Mouse (Mus musculus) left cerebral cortex, postnatal 14 days (tissue): Measurements from ENCODE around the gene Ankrd40. TPM values are rescaled to one million over a fixed set of nuclear protein-coding genes. Genes with fewer than 3 reads are reported as not detected.

Source experiments
- DNase-seq, 2 experiments: peaks; one replicate each; pipeline ENCODE4 v3.0.0; 2021 to 2022; ENCODE audit warnings: low spot score in 2 of 2, mixed read lengths in 1 of 2
- intact Hi-C: fragments of 180-260 bp; cut with DNase I; formaldehyde crosslinking; loops from one replicate; pipeline ENCODE4 v1.15.1; 2025
- total RNA-seq, 2 experiments: library from RNA; stranded (reverse); gene quantifications; 2 replicates each; pipeline ENCODE4 v1.2.3; 2021

Gene Ankrd40
- total RNA-seq, 2 experiments from 2014 or later = 106 to 108 TPM

DNA sequence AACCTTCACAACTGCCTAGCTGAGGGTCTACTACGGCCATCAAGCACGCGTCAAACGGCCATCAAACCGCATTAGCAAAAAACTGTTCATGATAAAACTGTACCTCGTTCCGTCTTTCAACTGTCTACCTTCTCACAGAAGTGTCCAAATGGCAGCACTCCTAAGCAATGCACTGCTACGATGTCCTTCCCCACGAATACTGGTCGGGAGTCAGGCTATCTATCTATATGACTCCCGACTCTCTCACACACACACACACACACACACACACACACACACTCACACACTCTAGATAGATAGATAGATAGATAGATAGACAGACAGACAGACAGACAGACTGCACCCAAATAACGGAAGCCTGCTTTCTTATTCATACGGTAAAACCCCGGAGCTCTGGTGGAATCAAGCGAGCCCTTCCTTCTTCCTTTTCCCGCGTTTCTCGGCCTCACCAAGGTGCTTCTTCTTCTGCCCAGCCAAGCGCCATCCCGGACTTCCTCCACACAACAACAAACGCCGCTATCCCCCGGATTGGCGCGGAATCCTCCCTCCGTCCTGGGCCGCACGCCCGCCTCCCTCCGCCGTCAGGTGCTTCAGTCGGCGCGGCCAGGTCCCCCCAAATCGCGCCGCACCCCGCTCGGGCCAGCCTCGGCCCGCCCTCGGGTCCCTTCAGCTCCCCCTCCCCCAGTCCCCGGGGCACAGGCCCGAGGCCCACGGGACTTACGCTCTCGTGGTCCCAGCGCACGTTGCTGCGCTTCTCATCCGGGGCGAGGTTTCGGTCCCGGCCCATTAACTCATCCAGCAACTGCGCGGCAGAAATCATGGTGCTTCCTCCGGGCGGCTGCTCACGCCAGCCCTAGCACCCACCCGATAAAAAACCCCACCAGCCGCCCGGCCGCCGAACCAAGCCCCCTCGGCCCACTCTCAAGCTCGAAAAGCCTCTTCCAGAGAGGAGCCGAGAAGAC is 6.6 kb upstream of the Ankrd40 start:
- intact Hi-C loops = no loop called here
- peak in 1 of 2 experiments; percentile 38 for DNase-seq

DNA sequence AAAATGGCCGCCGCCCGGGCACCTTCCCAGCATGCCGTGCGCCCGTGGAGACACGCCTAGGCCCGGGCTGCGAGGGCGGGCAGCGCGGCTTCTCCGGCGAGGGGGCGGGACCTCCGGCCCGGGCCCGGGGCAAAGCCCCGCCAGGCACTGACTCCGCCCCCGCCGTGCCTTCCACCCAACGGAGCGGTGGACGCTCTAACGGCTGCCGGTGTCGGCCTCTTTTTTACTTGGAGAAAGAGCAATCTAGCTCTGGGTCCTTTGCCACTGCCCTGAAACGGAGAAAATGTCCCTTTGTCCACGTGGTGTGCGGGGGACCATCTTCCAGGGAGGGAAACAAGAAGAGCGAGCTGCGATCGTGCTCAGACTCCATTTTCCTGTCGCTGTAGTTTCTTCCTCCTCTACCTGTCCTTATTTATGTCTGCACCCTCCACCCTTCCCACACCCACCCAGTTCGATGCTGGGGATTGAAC is 5.8 kb upstream of the Ankrd40 start, which contains the start of gene Luc7l3:
TSS of gene Luc7l3 (minus strand) at position 58 of the 470 bp plus-strand sequence.
- intact Hi-C loops = no loop called here
- DNase-seq = peak; percentile 92 to 95

DNA sequence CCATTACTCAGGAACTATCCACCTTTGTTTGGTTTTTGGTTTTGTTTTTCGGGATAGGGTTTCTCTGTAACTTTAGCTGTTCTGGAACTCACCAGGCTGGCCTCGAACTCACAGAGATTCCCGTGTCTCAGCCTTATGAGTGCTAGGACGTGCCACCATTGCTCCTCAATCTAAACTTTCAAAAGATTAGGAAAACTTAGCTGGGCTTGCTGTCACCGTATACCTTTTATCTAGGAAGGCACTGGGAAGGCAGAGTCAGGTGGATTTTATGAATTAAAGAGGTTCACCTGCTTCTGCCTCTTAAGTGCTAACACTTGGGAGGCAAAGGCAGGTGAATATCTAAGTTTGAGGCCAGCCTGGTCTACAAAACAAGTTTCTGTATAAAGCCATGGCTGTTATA is 5.2 kb upstream of the Ankrd40 start:
- DNase-seq = no peak
- intact Hi-C loops = no loop called here

- no peak for DNase-seq
- intact Hi-C loops = no loop called here
Observed at GRCm38 (mm10) chr11:94323271-94323925, 4.4 kb upstream of the Ankrd40 start.

- intact Hi-C loops = no loop called here
- no peak for DNase-seq
Observed at GRCm38 (mm10) chr11:94324618-94325017, 3.2 kb upstream of the Ankrd40 start.

- intact Hi-C loops = no loop called here
- DNase-seq = peak in 1 of 2 experiments; percentile 41
Observed at GRCm38 (mm10) chr11:94326961-94327411, 815 bp upstream of the Ankrd40 start.

- intact Hi-C loops = loop anchor here (2.0 kb wide), 1 partner anchor 146 kb away; the partner anchor contains the start of gene Cacna1g
- peak; percentile 26 to 51 for DNase-seq
Observed at GRCm38 (mm10) chr11:94328644-94329025, 834 bp downstream of the Ankrd40 start.

- intact Hi-C loops = loop anchor here (2.0 kb wide), 1 partner anchor 145 kb away; the partner anchor contains the start of gene Cacna1g
- peak; percentile 69 to 84 for DNase-seq
Observed at GRCm38 (mm10) chr11:94329270-94329891, 1.6 kb downstream of the Ankrd40 start.

DNA sequence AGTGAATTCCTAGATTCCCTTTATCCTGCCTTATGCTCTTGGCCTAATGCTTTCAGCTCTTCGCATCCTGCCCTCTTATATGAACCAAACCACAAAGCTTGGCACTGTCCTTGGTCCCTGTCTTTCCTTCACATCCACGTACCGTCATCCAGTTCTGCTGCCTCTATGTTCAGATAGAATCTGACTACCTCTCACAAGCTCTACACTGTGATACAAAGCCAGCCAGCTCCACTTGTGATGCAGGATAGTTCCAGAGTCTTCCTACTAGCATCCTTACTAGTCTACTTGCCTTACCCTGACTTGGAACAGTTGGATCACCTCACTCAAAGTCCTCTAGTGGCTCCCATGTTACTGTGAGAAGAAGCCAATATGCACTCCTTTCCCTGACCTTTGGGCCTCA is 2.4 kb downstream of the Ankrd40 start:
- intact Hi-C loops = no loop called here
- no peak for DNase-seq

- peak; percentile 29 to 68 for DNase-seq
- intact Hi-C loops = no loop called here
Observed at GRCm38 (mm10) chr11:94332726-94333125, 4.9 kb downstream of the Ankrd40 start.

GRCm38 (mm10) chr11:94334386-94334968 is 6.7 kb downstream of the Ankrd40 start:
- intact Hi-C loops = no loop called here
- no peak for DNase-seq

DNA sequence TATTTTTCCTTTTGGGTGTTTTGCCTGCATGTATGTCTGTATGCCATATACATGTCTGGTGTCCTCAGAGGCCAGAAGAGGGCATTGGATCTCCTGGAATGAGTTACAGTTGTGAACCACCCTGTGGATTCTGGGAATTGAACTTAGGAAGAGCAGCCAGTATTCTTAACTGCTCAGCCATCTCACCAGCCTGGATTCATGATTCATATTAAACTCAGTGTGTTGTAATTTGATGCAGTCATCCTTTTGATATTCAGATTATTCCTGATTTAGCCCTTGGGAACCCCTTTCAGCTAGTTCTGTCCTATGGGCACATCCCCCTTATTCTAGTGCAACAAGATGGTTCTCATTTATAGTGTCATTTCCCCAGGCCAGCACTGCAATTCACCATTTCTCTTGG is 8.8 kb downstream of the Ankrd40 start:
- DNase-seq = no peak
- intact Hi-C loops = loop anchor here (5.0 kb wide), 1 partner anchor 211 kb away; the partner anchor contains the start of gene Rsad1

- DNase-seq = no peak
- intact Hi-C loops = loop anchor here (5.0 kb wide), 1 partner anchor 209 kb away; the partner anchor contains the start of gene Rsad1
Observed at GRCm38 (mm10) chr11:94338347-94338746, 10.5 kb downstream of the Ankrd40 start.

DNA sequence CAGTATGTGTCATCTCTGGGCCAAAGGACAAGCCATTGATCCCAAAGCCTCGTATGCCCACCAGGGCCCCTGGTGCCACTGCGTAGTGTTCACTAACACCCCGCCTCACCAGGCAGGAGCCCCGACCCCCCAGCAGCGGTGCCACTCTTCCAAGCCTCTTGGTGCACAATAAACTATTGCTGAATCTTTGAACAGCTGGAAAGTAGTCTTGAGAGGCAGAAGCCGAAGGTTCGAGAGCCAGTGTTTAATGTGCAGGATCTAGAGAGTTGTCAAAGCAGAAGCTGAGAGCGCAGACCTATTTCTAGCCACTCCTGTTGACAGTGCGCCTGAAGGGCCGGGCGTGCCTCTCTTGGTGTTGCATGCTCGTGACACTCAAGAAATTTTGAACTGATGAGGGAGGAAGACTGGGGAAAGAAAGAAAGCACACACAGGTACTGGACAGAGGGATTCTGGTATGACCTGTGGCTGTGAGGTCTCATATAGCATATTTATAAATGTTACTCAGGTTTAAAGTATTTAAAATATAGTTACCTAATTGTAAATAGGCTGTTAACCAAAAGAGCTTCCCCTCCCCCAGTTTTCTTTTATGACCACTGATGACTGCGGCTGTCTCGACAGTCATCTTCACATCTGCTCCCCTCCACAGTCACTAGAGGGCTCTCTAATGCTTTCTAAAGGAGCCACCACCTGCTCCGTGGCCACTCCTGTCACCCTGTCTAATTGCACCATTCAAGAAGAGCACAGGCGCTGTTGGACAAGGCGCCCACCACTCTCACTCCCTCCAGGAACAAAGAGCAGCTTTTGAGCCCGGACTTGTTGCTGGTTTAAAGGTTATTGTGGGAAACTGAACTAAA is 12.2 kb downstream of the Ankrd40 start:
- intact Hi-C loops = loop anchor here (2.0 to 5.0 kb wide), 3 partner anchors 62 to 207 kb away; partner anchors contain the start of genes Rsad1 and Spata20

DNA sequence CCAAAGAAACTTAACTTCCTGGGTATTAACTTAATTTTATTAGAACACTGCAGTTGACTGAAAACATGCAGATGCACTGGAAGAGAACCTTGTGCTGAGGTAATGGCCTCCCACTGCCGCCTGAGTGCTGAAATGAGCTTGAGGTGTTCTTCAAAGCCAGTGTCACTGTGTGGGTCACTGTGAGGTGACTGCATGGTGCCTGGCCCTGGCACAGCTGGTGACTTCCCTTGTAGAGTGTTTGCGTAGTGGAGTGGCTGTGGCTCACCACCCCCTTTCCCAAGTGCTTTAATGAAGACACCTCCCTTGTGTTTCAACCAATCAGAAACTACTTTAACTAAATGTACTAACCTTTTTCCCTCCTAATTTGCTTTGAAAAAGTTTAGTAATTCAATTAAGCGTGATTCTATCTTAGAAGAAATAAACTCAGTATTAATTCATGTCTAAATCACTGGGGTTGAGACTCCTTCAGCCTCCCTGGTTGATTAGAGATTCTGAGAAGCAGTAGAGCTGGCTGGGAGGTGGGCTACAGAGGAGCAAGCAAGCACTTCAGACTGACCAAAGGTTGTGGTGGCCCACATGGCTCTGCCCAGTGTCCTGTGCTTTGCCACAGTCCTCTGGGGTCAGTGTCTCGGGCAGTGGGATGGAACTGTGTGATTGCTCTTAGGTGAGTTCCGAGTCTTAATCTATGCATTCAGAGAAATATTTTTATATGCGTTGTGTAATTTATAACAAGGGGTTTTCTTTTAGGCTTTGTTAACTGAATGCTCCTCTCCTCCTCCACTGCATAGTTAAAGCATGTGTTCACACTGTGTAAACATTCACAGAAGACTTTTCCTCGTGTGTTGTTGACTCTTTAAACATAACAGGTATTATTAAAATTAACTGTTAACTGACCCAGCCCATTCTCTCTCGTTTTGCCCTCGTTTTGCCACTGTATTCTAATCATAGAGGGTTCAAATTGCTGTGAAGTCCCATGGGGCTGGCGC is 13.4 kb downstream of the Ankrd40 start:
- DNase-seq = no peak
- intact Hi-C loops = loop anchor here (2.0 to 5.0 kb wide), 2 partner anchors 61 to 146 kb away; partner anchors contain the start of gene Spata20

More for the DNA sequence above, 12.2 kb downstream of the Ankrd40 start:
- DNase-seq = peak; percentile 56 to 74

- no peak for DNase-seq
- intact Hi-C loops = loop anchor here (5.0 kb wide), 1 partner anchor 60 kb away; no protein-coding TSS in a partner anchor
Observed at GRCm38 (mm10) chr11:94342114-94342905, 14.5 kb downstream of the Ankrd40 start.
